Mouse (Mus musculus) limb, embryonic 15.5 days (tissue): ENCODE data around the gene Golga5. TPM values are rescaled to one million over a fixed set of nuclear protein-coding genes. Genes with fewer than 3 reads are reported as not detected.

Experiments used
- ATAC-seq: fragments of 200-750 bp; cut with Nextera tagmentation; 2 replicates; pipeline ENCODE4 v1.8.0; 2017; ENCODE audit warnings: low read depth, moderate TSS enrichment; ENCODE audit not compliant: insufficient number of reproducible peaks, low FRiP score, low TSS enrichment
- H3K27ac ChIP-seq: fragments of 300-500 bp; sonication (generic); 2 replicates; pipeline ENCODE4 v1.5.1; 2015; ENCODE audit warnings: moderate library complexity, mild to moderate bottlenecking, inconsistent platforms
- H3K27me3 ChIP-seq: fragments of 300-500 bp; sonication (generic); 2 replicates; pipeline ENCODE4 v1.6.1; 2015; ENCODE audit warnings: inconsistent platforms
- H3K36me3 ChIP-seq: fragments of 300-500 bp; sonication (generic); 2 replicates; pipeline ENCODE4 v1.6.1; 2015; ENCODE audit warnings: inconsistent platforms
- H3K4me1 ChIP-seq: fragments of 300-500 bp; sonication (generic); 2 replicates; pipeline ENCODE4 v1.6.1; 2015; ENCODE audit warnings: inconsistent platforms
- H3K4me2 ChIP-seq: fragments of 300-500 bp; sonication (generic); 2 replicates; pipeline ENCODE4 v1.6.1; 2015; ENCODE audit warnings: mild to moderate bottlenecking, inconsistent platforms
- H3K4me3 ChIP-seq: fragments of 300-500 bp; sonication (generic); 2 replicates; pipeline ENCODE4 v1.5.1; 2015; ENCODE audit warnings: mild to moderate bottlenecking, inconsistent platforms
- H3K9ac ChIP-seq: fragments of 300-500 bp; sonication (generic); 2 replicates; pipeline ENCODE4 v1.6.1; 2015; ENCODE audit warnings: inconsistent platforms
- H3K9me3 ChIP-seq: fragments of 300-500 bp; sonication (generic); 2 replicates; pipeline ENCODE4 v1.6.1; 2016; ENCODE audit warnings: inconsistent platforms
- WGBS: fragments of 180-500 bp; shearing (Covaris S2); methylation state at CpG from one replicate; pipeline ENCODE4 v1.1.7; 2015; 5-methylcytosine and 5-hydroxymethylcytosine counted together
- polyA plus RNA-seq: library from polyadenylated mRNA; unstranded; fragments of >200 nt; fragmentation: Nextera tagmentation; extraction: Ambion mirVana; gene quantifications from 2 replicates; pipeline ENCODE4 v1.2.1, GENCODE M21; 2015

Gene Golga5
- polyA plus RNA-seq, 1 experiment from 2014 or later: 44.1 TPM

DNA sequence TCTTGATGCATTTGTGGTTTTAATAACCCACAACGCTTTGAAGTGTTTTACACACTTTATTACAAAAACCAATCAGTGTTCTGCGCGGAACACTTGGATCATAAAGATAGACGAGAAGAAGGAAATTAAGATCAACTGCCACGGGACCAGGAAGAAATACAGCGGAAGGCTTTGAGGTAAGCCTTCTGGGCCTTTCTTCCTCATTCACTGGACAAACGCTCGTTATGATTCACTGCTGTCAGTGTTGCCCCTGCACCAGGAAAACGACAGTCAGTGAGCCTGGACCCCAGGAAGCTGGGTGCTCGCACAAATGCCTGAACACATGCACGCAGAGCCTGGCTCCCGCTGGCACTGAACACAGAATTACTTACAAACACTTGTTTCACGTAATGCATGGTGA is 48.7 kb downstream of the Golga5 start:
- Histone ChIP-seq H3K4me3 (no peak overlapping the region), H3K27me3 (no peaks in the 10 kb centered on the region), H3K4me2 (no peak overlapping the region), H3K27ac (no peak overlapping the region), H3K36me3 (no peaks in the 10 kb centered on the region), H3K9ac (no peak overlapping the region), H3K9me3 (no peaks in the 10 kb centered on the region), H3K4me1 (peaks cover 7% of the 10 kb centered on the region)
- ATAC-seq: no peak
- 58% methylated on average over 13 of the region's 13 CpGs for WGBS

DNA sequence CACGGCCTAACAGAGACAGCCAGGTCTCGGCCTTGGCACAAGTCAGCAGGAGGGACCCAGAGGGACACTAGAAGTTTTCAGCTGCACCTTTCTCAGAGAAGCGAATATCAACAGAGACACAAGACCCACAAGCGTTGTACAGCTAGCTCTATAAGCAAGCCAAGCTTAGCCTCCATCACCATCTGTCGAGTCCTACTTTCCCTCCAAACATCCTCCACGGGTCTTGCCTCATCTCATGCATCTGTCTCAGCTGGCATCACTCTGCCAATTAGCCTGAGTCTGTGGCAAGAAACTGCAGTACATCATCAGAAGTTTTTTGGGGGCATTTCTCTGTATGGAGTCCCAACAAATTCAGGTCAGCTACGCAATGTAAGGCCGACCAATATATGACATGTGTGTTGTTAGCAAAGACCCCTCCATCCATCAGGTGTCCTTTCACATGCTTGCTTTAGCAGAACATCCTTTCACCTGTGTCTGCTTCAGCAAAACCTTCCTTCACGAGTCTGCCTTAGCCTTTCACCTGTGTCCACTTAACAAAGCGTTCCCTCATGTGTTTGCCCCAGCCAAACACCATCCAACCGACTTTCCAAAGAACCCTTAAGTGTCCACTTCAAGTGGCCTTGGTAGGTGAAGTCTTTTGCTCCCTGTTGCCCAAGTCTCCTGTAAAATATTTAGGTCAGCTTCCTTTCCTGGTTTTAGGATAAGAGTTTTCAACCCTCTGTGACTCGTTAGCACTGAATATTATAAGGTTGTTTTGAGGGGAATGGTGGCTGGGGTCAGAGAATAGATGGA is 51.2 kb downstream of the Golga5 start:
- Histone ChIP-seq H3K4me3 (no peak overlapping the region), H3K9ac (no peak overlapping the region), H3K4me2 (no peak overlapping the region), H3K36me3 (no peaks in the 10 kb centered on the region), H3K4me1 (peaks cover 7% of the 10 kb centered on the region), H3K27me3 (0 out of 2 replicates have a peak, but pooled peaks cover 3% of the 10 kb centered on the region), H3K27ac (no peak overlapping the region), H3K9me3 (no peaks in the 10 kb centered on the region)
- ATAC-seq: no peak
- 83% methylated on average over 12 of the region's 12 CpGs for WGBS

DNA sequence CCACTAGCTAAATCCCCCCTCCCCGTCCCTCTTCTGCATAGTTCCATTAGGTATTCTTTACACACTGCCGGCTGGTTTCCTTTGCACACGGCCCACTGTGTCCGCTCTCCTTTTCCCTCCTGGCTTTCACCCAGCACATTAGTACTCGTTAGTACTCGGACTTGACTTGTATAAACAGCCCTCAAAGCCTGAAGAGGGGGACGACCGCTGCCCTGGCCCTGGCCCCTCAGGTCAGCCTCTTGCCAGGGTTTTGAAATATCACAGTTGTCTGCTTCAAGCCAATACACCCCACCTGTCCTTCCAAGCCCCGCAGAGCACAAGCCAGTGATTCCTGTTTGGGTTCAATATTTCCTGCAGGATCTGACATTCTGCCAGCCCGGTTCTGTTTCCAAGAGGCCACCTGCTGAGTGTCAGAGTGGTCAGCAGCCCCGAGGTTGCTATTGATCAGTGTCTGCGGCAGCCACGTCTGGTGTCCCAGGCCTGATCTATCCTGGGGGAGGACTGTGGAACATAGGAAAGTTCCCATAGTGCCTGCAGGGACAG is 52.9 kb downstream of the Golga5 start:
- WGBS: 30% methylated on average over 13 of the region's 13 CpGs

DNA sequence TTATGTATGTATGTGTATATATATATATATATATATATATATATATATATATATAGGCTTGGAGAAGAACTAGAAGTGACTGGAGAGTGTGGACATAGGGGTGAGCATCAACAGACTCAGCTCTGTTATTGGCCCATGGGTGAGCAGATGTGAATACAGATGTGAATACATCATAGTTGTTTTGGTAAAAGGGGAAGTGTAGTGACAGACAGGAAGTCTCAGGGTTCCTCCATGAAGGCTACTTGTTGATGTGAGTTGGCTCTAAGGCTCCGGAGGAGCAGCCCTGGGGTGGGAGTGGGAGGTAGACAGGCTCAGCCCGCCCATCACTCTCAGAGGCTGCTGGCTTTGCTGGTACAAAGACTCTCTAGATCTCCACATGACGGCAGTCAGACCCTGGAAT is 55.3 kb downstream of the Golga5 start:
- H3K9me3 ChIP-seq: no peaks in the 10 kb centered on the region
- H3K4me1 ChIP-seq: peaks cover 7% of the 10 kb centered on the region
- peaks cover 6% of the 10 kb centered on the region; the same call in 1 of the 2 replicates for H3K27me3 ChIP-seq
- H3K27ac ChIP-seq: no peak overlapping the region
- no peak overlapping the region for H3K9ac ChIP-seq
- no peak overlapping the region for H3K4me2 ChIP-seq
- H3K4me3 ChIP-seq: no peak overlapping the region
- 57% methylated on average over 3 of the region's 3 CpGs for WGBS
- H3K36me3 ChIP-seq: no peaks in the 10 kb centered on the region
- ATAC-seq: no peak

More for the DNA sequence above, 52.9 kb downstream of the Golga5 start:
- no peak overlapping the region for H3K9ac ChIP-seq
- H3K27me3 ChIP-seq: 0 out of 2 replicates have a peak, but pooled peaks cover 3% of the 10 kb centered on the region
- no peak overlapping the region for H3K27ac ChIP-seq
- no peak overlapping the region for H3K4me2 ChIP-seq
- no peaks in the 10 kb centered on the region for H3K9me3 ChIP-seq
- H3K36me3 ChIP-seq: no peaks in the 10 kb centered on the region
- H3K4me3 ChIP-seq: no peak overlapping the region
- peaks cover 7% of the 10 kb centered on the region for H3K4me1 ChIP-seq
- ATAC-seq: no peak; the same call in 1 of the 2 replicates

DNA sequence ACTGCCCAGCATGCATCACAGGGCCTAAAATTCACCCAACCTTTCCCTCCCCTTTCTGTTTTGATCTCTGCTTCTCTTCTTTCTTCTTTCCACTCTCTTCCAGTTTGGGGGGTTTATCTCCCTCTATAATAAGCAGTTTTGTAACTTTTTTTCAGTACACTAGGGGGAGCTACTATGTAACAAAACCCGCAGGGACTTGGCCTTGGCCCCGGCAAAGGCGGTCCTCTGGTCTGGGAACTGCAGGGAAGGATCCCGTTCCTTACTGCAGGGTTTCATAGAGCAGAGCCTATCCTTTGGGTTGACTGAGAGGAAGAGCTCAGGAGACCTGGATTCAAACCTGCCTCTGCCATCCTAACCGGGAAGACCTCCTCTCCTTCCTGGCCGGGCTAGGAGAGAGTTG is 55.8 kb downstream of the Golga5 start:
- Histone ChIP-seq H3K27ac (no peak overlapping the region), H3K9ac (no peak overlapping the region), H3K4me2 (no peak overlapping the region), H3K4me3 (no peak overlapping the region), H3K27me3 (peaks cover 6% of the 10 kb centered on the region; the same call in 1 of the 2 replicates), H3K9me3 (no peaks in the 10 kb centered on the region), H3K36me3 (no peaks in the 10 kb centered on the region), H3K4me1 (peaks cover 7% of the 10 kb centered on the region)
- ATAC-seq: no peak
- WGBS: 16% methylated on average over 6 of the region's 6 CpGs

DNA sequence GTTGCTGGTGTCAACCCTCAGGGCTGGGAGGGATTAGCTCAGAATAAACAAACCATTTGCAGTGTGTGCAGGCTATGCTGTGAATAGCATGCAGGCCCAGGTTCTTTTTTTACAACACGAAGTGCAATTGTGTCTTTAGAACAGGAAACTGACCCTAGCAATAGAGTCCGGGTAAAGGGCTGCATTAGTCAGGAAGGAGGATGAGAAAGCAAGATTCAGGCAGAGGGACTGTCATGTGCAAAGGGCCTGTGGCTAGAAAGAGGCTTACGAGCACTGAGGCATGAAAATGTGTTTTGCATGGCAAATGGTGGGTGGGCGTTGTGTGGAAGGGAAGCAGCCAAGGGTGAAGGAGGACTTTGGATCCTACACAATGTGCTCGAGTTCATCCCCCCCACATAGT is 59.1 kb downstream of the Golga5 start:
- H3K9ac ChIP-seq: no peak overlapping the region
- no peak overlapping the region for H3K4me3 ChIP-seq
- H3K4me2 ChIP-seq: no peak overlapping the region
- peaks cover 6% of the 10 kb centered on the region for H3K27me3 ChIP-seq
- H3K36me3 ChIP-seq: no peaks in the 10 kb centered on the region
- no peaks in the 10 kb centered on the region for H3K9me3 ChIP-seq
- no peak overlapping the region for H3K27ac ChIP-seq
- no peaks in the 10 kb centered on the region for H3K4me1 ChIP-seq
- WGBS: 69% methylated on average over 5 of the region's 5 CpGs
- ATAC-seq: no peak

DNA sequence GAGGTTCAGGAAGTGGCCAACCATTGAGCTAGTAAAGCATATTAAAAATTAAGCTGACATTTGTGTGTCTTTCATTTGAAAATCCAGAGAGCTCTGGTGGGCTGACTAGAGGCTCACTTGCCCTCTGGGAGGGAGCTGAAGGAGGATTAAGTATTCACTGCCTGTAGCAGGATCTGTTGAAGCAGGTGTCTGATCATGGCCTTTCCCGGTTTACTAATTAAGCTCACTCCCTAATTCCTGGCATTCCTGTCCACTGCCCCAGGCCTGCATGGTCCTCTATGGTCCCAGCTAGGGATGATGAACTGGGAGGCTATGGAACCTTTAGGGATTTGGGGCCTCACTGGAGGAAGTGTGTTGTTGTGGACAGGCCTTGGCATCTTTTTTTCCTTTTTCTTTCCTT is 66.9 kb downstream of the Golga5 start:
- ATAC-seq: no peak
- no peak overlapping the region for H3K27ac ChIP-seq
- H3K9ac ChIP-seq: no peak overlapping the region
- no peaks in the 10 kb centered on the region for H3K36me3 ChIP-seq
- no peak overlapping the region for H3K4me3 ChIP-seq
- no peaks in the 10 kb centered on the region for H3K9me3 ChIP-seq
- no peak overlapping the region for H3K4me2 ChIP-seq
- H3K27me3 ChIP-seq: no peaks in the 10 kb centered on the region; the same call in 1 of the 2 replicates
- WGBS: 33% methylated on average over 1 of the region's 1 CpGs
- H3K4me1 ChIP-seq: no peaks in the 10 kb centered on the region

DNA sequence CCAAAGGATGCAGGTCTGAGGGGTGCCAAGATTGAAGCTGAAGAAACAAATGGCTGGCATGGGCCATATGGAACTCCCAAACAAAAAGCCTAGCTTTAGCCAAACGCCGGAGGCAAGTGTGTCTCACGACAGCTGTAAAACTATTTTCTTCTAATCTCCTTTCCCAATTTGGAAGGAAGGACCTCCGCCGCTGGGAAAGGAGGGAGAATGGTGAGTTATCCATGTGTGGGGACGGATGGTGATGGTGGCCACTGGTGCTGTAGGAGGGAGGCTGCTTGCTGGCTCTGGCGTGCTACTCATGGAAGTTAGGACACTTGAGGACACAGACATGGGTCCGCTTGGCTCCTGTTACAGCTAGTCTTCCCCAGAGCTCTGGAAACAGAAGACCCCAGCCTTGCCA is 71.3 kb downstream of the Golga5 start:
- no peak for ATAC-seq

DNA sequence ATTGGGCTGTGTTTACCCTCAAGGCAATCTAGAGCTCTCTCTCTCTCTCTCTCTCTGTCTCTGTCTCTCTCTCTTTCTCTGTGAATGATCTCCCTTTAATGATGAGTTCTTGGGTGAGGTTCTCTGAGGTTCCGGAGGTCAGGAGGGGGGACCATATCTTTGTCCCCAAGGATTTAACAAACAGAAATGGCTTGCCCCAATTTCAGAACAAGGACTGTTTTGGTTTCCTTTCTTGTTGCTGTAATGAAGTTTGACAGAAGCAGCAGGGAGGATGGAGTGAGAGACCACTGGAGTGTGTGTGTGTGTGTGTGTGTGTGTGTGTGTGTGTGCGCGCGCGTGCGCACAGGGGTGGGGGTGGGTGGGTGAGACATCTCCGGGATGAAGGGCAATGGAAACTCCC is 72.2 kb downstream of the Golga5 start:
- no peak for ATAC-seq
- no peaks in the 10 kb centered on the region for H3K36me3 ChIP-seq
- 0 out of 2 replicates have a peak, but pooled peaks cover 3% of the 10 kb centered on the region for H3K27me3 ChIP-seq
- H3K9me3 ChIP-seq: no peaks in the 10 kb centered on the region
- no peak overlapping the region for H3K27ac ChIP-seq
- no peak overlapping the region for H3K4me3 ChIP-seq
- H3K4me2 ChIP-seq: no peak overlapping the region
- 93% methylated on average over 7 of the region's 7 CpGs for WGBS
- no peaks in the 10 kb centered on the region for H3K4me1 ChIP-seq
- no peak overlapping the region for H3K9ac ChIP-seq

More for the DNA sequence above, 71.3 kb downstream of the Golga5 start:
- no peaks in the 10 kb centered on the region for H3K9me3 ChIP-seq
- no peak overlapping the region for H3K27ac ChIP-seq
- no peak overlapping the region for H3K9ac ChIP-seq
- 0 out of 2 replicates have a peak, but pooled peaks cover 3% of the 10 kb centered on the region for H3K27me3 ChIP-seq
- no peak overlapping the region for H3K4me2 ChIP-seq
- 42% methylated on average over 8 of the region's 8 CpGs for WGBS
- H3K4me3 ChIP-seq: no peak overlapping the region
- H3K4me1 ChIP-seq: no peaks in the 10 kb centered on the region
- no peaks in the 10 kb centered on the region for H3K36me3 ChIP-seq

DNA sequence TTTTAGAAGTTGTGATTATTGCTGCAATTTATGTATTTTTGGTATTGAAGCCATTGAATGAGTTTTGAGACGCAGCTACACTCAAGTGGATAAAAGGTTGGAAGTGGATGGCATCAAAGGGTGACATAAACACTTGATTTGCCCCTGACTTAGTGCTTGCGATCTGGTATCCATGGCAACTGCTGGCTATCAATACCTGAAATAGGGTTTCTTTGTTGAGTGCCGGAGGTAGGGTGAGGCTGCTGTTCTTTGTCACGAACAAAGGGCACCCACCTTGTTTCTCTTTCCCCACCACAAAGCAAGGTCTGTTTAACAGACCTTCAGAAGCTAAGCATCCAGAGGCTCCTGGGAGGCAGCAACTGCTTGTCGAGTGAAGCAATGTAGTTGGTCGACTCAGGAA is 76.2 kb downstream of the Golga5 start:
- WGBS: 67% methylated on average over 6 of the region's 6 CpGs

More for the DNA sequence above, 76.2 kb downstream of the Golga5 start:
- H3K27me3 ChIP-seq: 0 out of 2 replicates have a peak, but pooled peaks cover 3% of the 10 kb centered on the region
- ATAC-seq: no peak
- H3K36me3 ChIP-seq: no peaks in the 10 kb centered on the region
- H3K27ac ChIP-seq: no peak overlapping the region
- H3K4me2 ChIP-seq: no peak overlapping the region
- no peak overlapping the region for H3K4me3 ChIP-seq
- H3K9ac ChIP-seq: no peak overlapping the region
- H3K9me3 ChIP-seq: no peaks in the 10 kb centered on the region
- no peaks in the 10 kb centered on the region for H3K4me1 ChIP-seq
